Mouse (Mus musculus): Measurements from ENCODE around the gene Fbf1. TPM values are rescaled to one million over a fixed set of nuclear protein-coding genes. Genes with fewer than 3 reads are reported as not detected.

Fbf1 gene
- polyA plus RNA-seq, 1 experiment from 2014 or later, result 38.7 TPM

- H3K27ac ChIP-seq (ENCODE audit: low read length), result 0 out of 2 replicates have a peak overlapping the region, but pooled peaks have one; percentile 38
- no peak for ATAC-seq (ENCODE audit: low FRiP score, low TSS enrichment)
These were observed 19.4 kb upstream of the Fbf1 start for GRCm38 (mm10) chr11:116187226-116187930.

DNA sequence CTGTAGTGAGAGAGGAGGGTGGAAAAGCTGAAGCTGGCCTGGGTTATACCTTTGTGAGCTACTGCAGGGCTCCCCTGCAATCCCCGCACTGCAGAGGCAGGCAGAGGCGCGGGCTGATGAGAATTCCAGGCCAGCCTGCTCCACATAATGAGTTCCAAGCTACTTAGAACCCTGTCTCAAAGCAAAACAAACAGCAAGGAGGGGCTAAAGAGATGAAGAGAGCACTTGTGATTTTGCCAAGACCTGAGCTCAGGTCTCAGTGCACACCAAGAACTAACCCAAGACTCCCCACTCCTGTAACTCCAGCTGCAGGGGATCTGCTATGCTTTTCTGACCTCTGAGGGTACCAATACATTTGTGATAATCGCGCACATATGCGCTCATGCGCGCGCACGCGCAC lies 18.4 kb upstream of the Fbf1 start:
- Histone ChIP-seq H3K4me2 (replicated peaks; ENCODE audit: low read depth, low read length) (no peak overlapping the region), H3K27me3 (ENCODE audit: insufficient read depth, low read length) (no peaks in the 10 kb centered on the region), H3K27ac (ENCODE audit: low read length) (no peak overlapping the region), H3K9ac (replicated peaks; ENCODE audit: low read length) (no peak overlapping the region), H3K36me3 (ENCODE audit: insufficient read depth, low read length) (peaks cover 36% of the 10 kb centered on the region), H3K9me3 (ENCODE audit: low read length) (no peaks in the 10 kb centered on the region), H3K4me3 (ENCODE audit: low read length) (no peak overlapping the region), H3K4me1 (ENCODE audit: insufficient read depth, low read length) (0 out of 2 replicates have a peak, but pooled peaks cover 3% of the 10 kb centered on the region)
- no peak for ATAC-seq (ENCODE audit: low FRiP score, low TSS enrichment)
- WGBS, result 89% methylated on average over 11 of the region's 11 CpGs

More at GRCm38 (mm10) chr11:116187226-116187930, 19.4 kb upstream of the Fbf1 start:
- Histone ChIP-seq H3K4me2 (replicated peaks; ENCODE audit: low read depth, low read length) (no peak overlapping the region), H3K9ac (replicated peaks; ENCODE audit: low read length) (peak overlapping the region; percentile 41; the same call in 1 of the 2 replicates), H3K27me3 (ENCODE audit: insufficient read depth, low read length) (no peaks in the 10 kb centered on the region), H3K4me1 (ENCODE audit: insufficient read depth, low read length) (0 out of 2 replicates have a peak, but pooled peaks cover 3% of the 10 kb centered on the region), H3K9me3 (ENCODE audit: low read length) (no peaks in the 10 kb centered on the region), H3K36me3 (ENCODE audit: insufficient read depth, low read length) (peaks cover 31% of the 10 kb centered on the region), H3K4me3 (ENCODE audit: low read length) (no peak overlapping the region)
- WGBS, result 72% methylated on average over 11 of the region's 11 CpGs

DNA sequence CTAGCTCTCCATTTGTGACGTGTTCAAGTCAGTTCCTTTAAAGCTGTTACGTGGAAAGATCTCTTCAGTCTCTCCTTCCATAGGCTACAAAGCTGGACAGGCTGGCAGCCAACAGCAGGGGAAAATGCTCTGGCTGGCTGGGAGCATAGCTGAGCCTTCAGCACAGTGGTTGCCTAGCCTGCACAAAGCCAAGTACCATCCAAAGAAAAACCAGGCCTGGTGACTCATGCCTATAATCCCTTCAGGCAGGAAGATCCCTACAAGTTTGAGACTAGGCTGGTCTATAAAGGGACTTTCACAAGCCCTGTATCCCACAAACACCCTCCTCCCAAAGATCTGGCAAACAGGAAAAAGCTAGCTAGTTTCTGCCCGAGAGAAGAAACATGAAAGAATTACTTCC lies 17.9 kb upstream of the Fbf1 start:
- ATAC-seq (ENCODE audit: low FRiP score, low TSS enrichment), result no peak
- Histone ChIP-seq H3K4me3 (ENCODE audit: low read length) (no peak overlapping the region), H3K36me3 (ENCODE audit: insufficient read depth, low read length) (peaks cover 33% of the 10 kb centered on the region), H3K27me3 (ENCODE audit: insufficient read depth, low read length) (no peaks in the 10 kb centered on the region), H3K27ac (ENCODE audit: low read length) (no peak overlapping the region), H3K9ac (replicated peaks; ENCODE audit: low read length) (no peak overlapping the region), H3K4me1 (ENCODE audit: insufficient read depth, low read length) (0 out of 2 replicates have a peak, but pooled peaks cover 3% of the 10 kb centered on the region), H3K9me3 (ENCODE audit: low read length) (no peaks in the 10 kb centered on the region), H3K4me2 (replicated peaks; ENCODE audit: low read depth, low read length) (no peak overlapping the region)
- WGBS, result 86% methylated on average over 3 of the region's 3 CpGs

GRCm38 (mm10) chr11:116178411-116179121 lies 10.6 kb upstream of the Fbf1 start:
- H3K4me1 ChIP-seq (ENCODE audit: insufficient read depth, low read length), result peaks cover 5% of the 10 kb centered on the region; the same call in 1 of the 2 replicates
- no peak overlapping the region for H3K27ac ChIP-seq (ENCODE audit: low read length)
- no peak for ATAC-seq (ENCODE audit: low FRiP score, low TSS enrichment)
- H3K36me3 ChIP-seq (ENCODE audit: insufficient read depth, low read length), result peaks cover 60% of the 10 kb centered on the region
- H3K27me3 ChIP-seq (ENCODE audit: insufficient read depth, low read length), result no peaks in the 10 kb centered on the region
- no peak overlapping the region for H3K9ac ChIP-seq (replicated peaks; ENCODE audit: low read length)
- H3K4me3 ChIP-seq (ENCODE audit: low read length), result no peak overlapping the region
- no peak overlapping the region for H3K4me2 ChIP-seq (replicated peaks; ENCODE audit: low read depth, low read length)
- 90% methylated on average over 20 of the region's 20 CpGs for WGBS
- H3K9me3 ChIP-seq (ENCODE audit: low read length), result no peaks in the 10 kb centered on the region

DNA sequence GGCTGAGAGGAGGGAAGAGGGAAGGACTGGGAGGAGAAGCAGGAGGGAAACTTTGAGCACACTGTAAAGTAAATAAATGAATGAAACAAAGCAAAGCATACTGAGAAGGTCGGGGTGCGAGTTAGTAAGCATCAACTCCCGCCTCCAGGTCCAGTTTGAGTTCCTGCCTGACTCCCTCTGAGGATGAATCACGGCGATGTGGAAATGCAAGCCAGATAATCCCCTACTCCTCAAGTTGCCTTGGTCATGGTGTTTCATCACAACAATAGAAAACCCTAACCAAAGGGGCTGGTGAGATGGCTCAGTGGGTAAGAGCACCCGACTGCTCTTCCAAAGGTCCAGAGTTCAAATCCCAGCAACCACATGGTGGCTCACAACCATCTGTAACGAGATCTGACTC lies 8.0 kb upstream of the Fbf1 start:
- Histone ChIP-seq H3K36me3 (ENCODE audit: insufficient read depth, low read length) (peaks cover 60% of the 10 kb centered on the region), H3K27me3 (ENCODE audit: insufficient read depth, low read length) (no peaks in the 10 kb centered on the region), H3K27ac (ENCODE audit: low read length) (peak overlapping the region; percentile 87), H3K9me3 (ENCODE audit: low read length) (no peaks in the 10 kb centered on the region), H3K4me1 (ENCODE audit: insufficient read depth, low read length) (peaks cover 5% of the 10 kb centered on the region; the same call in 1 of the 2 replicates), H3K9ac (replicated peaks; ENCODE audit: low read length) (no peak overlapping the region), H3K4me3 (ENCODE audit: low read length) (no peak overlapping the region), H3K4me2 (replicated peaks; ENCODE audit: low read depth, low read length) (no peak overlapping the region)
- WGBS, result 74% methylated on average over 7 of the region's 7 CpGs
- ATAC-seq (ENCODE audit: low FRiP score, low TSS enrichment), result no peak

- Histone ChIP-seq H3K27ac (ENCODE audit: low read length) (peak overlapping the region; percentile 87), H3K4me3 (ENCODE audit: low read length) (no peak overlapping the region), H3K4me2 (replicated peaks; ENCODE audit: low read depth, low read length) (no peak overlapping the region), H3K4me1 (ENCODE audit: insufficient read depth, low read length) (peaks cover 8% of the 10 kb centered on the region; the same call in 1 of the 2 replicates), H3K9me3 (ENCODE audit: low read length) (no peaks in the 10 kb centered on the region), H3K36me3 (ENCODE audit: insufficient read depth, low read length) (peaks cover 53% of the 10 kb centered on the region), H3K9ac (replicated peaks; ENCODE audit: low read length) (no peak overlapping the region), H3K27me3 (ENCODE audit: insufficient read depth, low read length) (no peaks in the 10 kb centered on the region)
- peak; percentile 88 for ATAC-seq (ENCODE audit: low FRiP score, low TSS enrichment)
- 66% methylated on average over 22 of the region's 22 CpGs for WGBS
These were observed 6.9 kb upstream of the Fbf1 start for GRCm38 (mm10) chr11:116174775-116175448.

- 72% methylated on average over 2 of the region's 2 CpGs for WGBS
- peaks cover 29% of the 10 kb centered on the region for H3K36me3 ChIP-seq (ENCODE audit: insufficient read depth, low read length)
- H3K9ac ChIP-seq (replicated peaks; ENCODE audit: low read length), result no peak overlapping the region
- ATAC-seq (ENCODE audit: low FRiP score, low TSS enrichment), result no peak
- H3K4me1 ChIP-seq (ENCODE audit: insufficient read depth, low read length), result peaks cover 14% of the 10 kb centered on the region
- no peaks in the 10 kb centered on the region for H3K9me3 ChIP-seq (ENCODE audit: low read length)
- H3K27ac ChIP-seq (ENCODE audit: low read length), result peak overlapping the region; percentile 36; the same call in 1 of the 2 replicates
- no peaks in the 10 kb centered on the region for H3K27me3 ChIP-seq (ENCODE audit: insufficient read depth, low read length)
- H3K4me3 ChIP-seq (ENCODE audit: low read length), result no peak overlapping the region
- H3K4me2 ChIP-seq (replicated peaks; ENCODE audit: low read depth, low read length), result no peak overlapping the region
These were observed 4.0 kb upstream of the Fbf1 start for GRCm38 (mm10) chr11:116171959-116172358.

DNA sequence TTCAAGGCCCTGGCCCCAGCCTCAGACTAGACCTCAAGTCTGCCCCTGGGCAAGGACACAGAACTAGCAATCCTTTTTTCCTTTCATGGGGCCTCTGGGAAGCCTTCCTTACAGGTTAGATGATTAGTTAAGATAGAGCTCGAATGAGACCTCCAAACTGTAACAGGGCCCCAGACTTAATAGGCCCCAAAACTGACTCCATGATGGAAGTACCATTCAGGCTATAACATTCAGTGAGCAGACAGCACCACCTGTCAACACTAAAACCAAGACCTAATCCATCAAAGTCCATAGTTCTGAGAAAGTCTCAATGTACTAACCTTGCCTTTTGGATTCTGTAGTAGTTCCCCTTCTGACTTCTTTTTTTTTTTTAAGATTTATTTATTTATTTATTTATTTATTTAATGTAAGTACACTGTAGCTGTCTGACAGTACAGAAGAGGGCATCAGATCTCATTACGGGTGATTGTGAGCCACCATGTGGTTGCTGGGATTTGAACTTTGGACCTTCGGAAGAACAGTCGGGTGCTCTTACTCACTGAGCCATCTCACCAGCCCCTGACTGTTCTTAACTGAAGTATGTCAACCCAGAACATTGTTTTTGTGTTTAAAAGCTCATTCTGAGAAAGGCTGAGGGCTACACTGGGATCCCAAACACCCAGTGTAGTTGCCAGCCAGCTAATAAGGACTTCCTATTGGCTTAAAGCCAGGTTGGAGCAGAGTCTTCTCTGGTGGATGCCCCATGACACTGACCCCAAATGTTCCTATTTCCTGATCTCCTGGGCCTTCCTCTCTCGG lies 2.2 kb upstream of the Fbf1 start:
- Histone ChIP-seq H3K27me3 (ENCODE audit: insufficient read depth, low read length) (no peaks in the 10 kb centered on the region), H3K9ac (replicated peaks; ENCODE audit: low read length) (no peak overlapping the region)

GRCm38 (mm10) chr11:116169214-116169613 lies 1.2 kb upstream of the Fbf1 start:
- H3K4me1 ChIP-seq (ENCODE audit: insufficient read depth, low read length), result peaks cover 15% of the 10 kb centered on the region
- peaks cover 19% of the 10 kb centered on the region for H3K36me3 ChIP-seq (ENCODE audit: insufficient read depth, low read length)
- WGBS, result 84% methylated on average over 3 of the region's 3 CpGs
- no peaks in the 10 kb centered on the region for H3K27me3 ChIP-seq (ENCODE audit: insufficient read depth, low read length)
- no peak for ATAC-seq (ENCODE audit: low FRiP score, low TSS enrichment)
- H3K4me2 ChIP-seq (replicated peaks; ENCODE audit: low read depth, low read length), result no peak overlapping the region
- H3K9me3 ChIP-seq (ENCODE audit: low read length), result no peaks in the 10 kb centered on the region
- no peak overlapping the region for H3K4me3 ChIP-seq (ENCODE audit: low read length)
- H3K9ac ChIP-seq (replicated peaks; ENCODE audit: low read length), result no peak overlapping the region
- H3K27ac ChIP-seq (ENCODE audit: low read length), result no peak overlapping the region

More for the DNA sequence above, 2.2 kb upstream of the Fbf1 start:
- Histone ChIP-seq H3K4me1 (ENCODE audit: insufficient read depth, low read length) (peaks cover 15% of the 10 kb centered on the region), H3K36me3 (ENCODE audit: insufficient read depth, low read length) (peaks cover 25% of the 10 kb centered on the region), H3K27ac (ENCODE audit: low read length) (peak overlapping the region; percentile 60), H3K4me2 (replicated peaks; ENCODE audit: low read depth, low read length) (no peak overlapping the region), H3K9me3 (ENCODE audit: low read length) (no peaks in the 10 kb centered on the region), H3K4me3 (ENCODE audit: low read length) (no peak overlapping the region)
- WGBS, result 78% methylated on average over 5 of the region's 5 CpGs
- ATAC-seq (ENCODE audit: low FRiP score, low TSS enrichment), result no peak
